Mouse (Mus musculus): ENCODE measurements around the gene Mlh3. TPM values are rescaled to one million over a fixed set of nuclear protein-coding genes. Genes with fewer than 3 reads are reported as not detected.

Gene Mlh3
- polyA plus RNA-seq, 2 experiments: 8.6 to 12.3 TPM

- Histone ChIP-seq H3K4me2 (replicated peaks; ENCODE audit: low read depth, low read length, severe bottlenecking) (no peak overlapping the region), H3K9ac (ENCODE audit: low read depth, low read length, severe bottlenecking) (no peak overlapping the region), H3K9me3 (ENCODE audit: control insufficient read depth, low read length) (no peaks in the 10 kb centered on the region), H3K4me3 (replicated peaks; ENCODE audit: low read length) (no peak overlapping the region), H3K27ac (replicated peaks; ENCODE audit: low read depth, low read length) (no peak overlapping the region), H3K27me3 (ENCODE audit: control insufficient read depth, insufficient read depth, low read length) (no peaks in the 10 kb centered on the region), H3K36me3 (ENCODE audit: control insufficient read depth, insufficient read depth, low read length) (peaks cover 5% of the 10 kb centered on the region; the same call in 1 of the 2 replicates), H3K4me1 (ENCODE audit: control insufficient read depth, insufficient read depth, low read length) (no peaks in the 10 kb centered on the region)
- ATAC-seq (ENCODE audit: low FRiP score, low read depth) (peak; percentile 73), DNase-seq (ENCODE audit: low spot score) (no peak)
- WGBS: 56% methylated on average over 7 of the region's 7 CpGs
- no peak for TF ChIP-seq POLR2A (IDR thresholded peaks at IDR 0.05; ENCODE audit: borderline replicate concordance, extremely low read depth, insufficient read depth, insufficient read length)
Measured at GRCm38 (mm10) chr12:85256074-85256751, 14.2 kb downstream of the Mlh3 start.

- TF ChIP-seq POLR2A (IDR thresholded peaks at IDR 0.05; ENCODE audit: borderline replicate concordance, extremely low read depth, insufficient read depth, insufficient read length): no peak
- no peak overlapping the region for H3K4me3 ChIP-seq (replicated peaks; ENCODE audit: low read length)
- H3K27ac ChIP-seq (replicated peaks; ENCODE audit: low read depth, low read length): no peak overlapping the region
- no peak overlapping the region for H3K4me2 ChIP-seq (replicated peaks; ENCODE audit: low read depth, low read length, severe bottlenecking)
- H3K36me3 ChIP-seq (ENCODE audit: control insufficient read depth, insufficient read depth, low read length): no peaks in the 10 kb centered on the region; the same call in 1 of the 2 replicates
- H3K27me3 ChIP-seq (ENCODE audit: control insufficient read depth, insufficient read depth, low read length): no peaks in the 10 kb centered on the region
- 81% methylated on average over 3 of the region's 3 CpGs for WGBS
- DNase-seq (ENCODE audit: low spot score): no peak
- no peaks in the 10 kb centered on the region for H3K4me1 ChIP-seq (ENCODE audit: control insufficient read depth, insufficient read depth, low read length)
- ATAC-seq (ENCODE audit: low FRiP score, low read depth): no peak
- H3K9me3 ChIP-seq (ENCODE audit: control insufficient read depth, low read length): 0 out of 2 replicates have a peak, but pooled peaks cover 5% of the 10 kb centered on the region
- H3K9ac ChIP-seq (ENCODE audit: low read depth, low read length, severe bottlenecking): no peak overlapping the region
Measured at GRCm38 (mm10) chr12:85252083-85252482, 18.3 kb downstream of the Mlh3 start.

- no peak overlapping the region for H3K4me2 ChIP-seq (replicated peaks; ENCODE audit: low read depth, low read length, severe bottlenecking)
- TF ChIP-seq POLR2A (IDR thresholded peaks at IDR 0.05; ENCODE audit: borderline replicate concordance, extremely low read depth, insufficient read depth, insufficient read length): no peak
- no peak overlapping the region for H3K9ac ChIP-seq (ENCODE audit: low read depth, low read length, severe bottlenecking)
- no peak overlapping the region for H3K4me3 ChIP-seq (replicated peaks; ENCODE audit: low read length)
- ATAC-seq (ENCODE audit: low FRiP score, low read depth): no peak
- 0 out of 2 replicates have a peak, but pooled peaks cover 3% of the 10 kb centered on the region for H3K36me3 ChIP-seq (ENCODE audit: control insufficient read depth, insufficient read depth, low read length)
- H3K4me1 ChIP-seq (ENCODE audit: control insufficient read depth, insufficient read depth, low read length): 0 out of 2 replicates have a peak, but pooled peaks cover 8% of the 10 kb centered on the region
- no peaks in the 10 kb centered on the region for H3K27me3 ChIP-seq (ENCODE audit: control insufficient read depth, insufficient read depth, low read length)
- no peaks in the 10 kb centered on the region for H3K9me3 ChIP-seq (ENCODE audit: control insufficient read depth, low read length)
- no peak for DNase-seq (ENCODE audit: low spot score)
- H3K27ac ChIP-seq (replicated peaks; ENCODE audit: low read depth, low read length): no peak overlapping the region
- 42% methylated on average over 5 of the region's 5 CpGs for WGBS
Measured at GRCm38 (mm10) chr12:85237553-85237952, 32.8 kb downstream of the Mlh3 start.

- H3K9me3 ChIP-seq (ENCODE audit: control insufficient read depth, low read length): no peaks in the 10 kb centered on the region
- no peak for DNase-seq (ENCODE audit: low spot score)
- H3K4me3 ChIP-seq (replicated peaks; ENCODE audit: low read length): no peak overlapping the region
- TF ChIP-seq POLR2A (IDR thresholded peaks at IDR 0.05; ENCODE audit: borderline replicate concordance, extremely low read depth, insufficient read depth, insufficient read length): no peak
- H3K36me3 ChIP-seq (ENCODE audit: control insufficient read depth, insufficient read depth, low read length): 0 out of 2 replicates have a peak, but pooled peaks cover 3% of the 10 kb centered on the region
- no peak overlapping the region for H3K9ac ChIP-seq (ENCODE audit: low read depth, low read length, severe bottlenecking)
- ATAC-seq (ENCODE audit: low FRiP score, low read depth): no peak
- no peak overlapping the region for H3K4me2 ChIP-seq (replicated peaks; ENCODE audit: low read depth, low read length, severe bottlenecking)
- H3K27ac ChIP-seq (replicated peaks; ENCODE audit: low read depth, low read length): no peak overlapping the region
- WGBS: 69% methylated on average over 21 of the region's 21 CpGs
- 0 out of 2 replicates have a peak, but pooled peaks cover 6% of the 10 kb centered on the region for H3K4me1 ChIP-seq (ENCODE audit: control insufficient read depth, insufficient read depth, low read length)
- no peaks in the 10 kb centered on the region for H3K27me3 ChIP-seq (ENCODE audit: control insufficient read depth, insufficient read depth, low read length)
Measured at GRCm38 (mm10) chr12:85233376-85234358, 36.7 kb downstream of the Mlh3 start.

GRCm38 (mm10) chr12:85227876-85228599 is 42.4 kb downstream of the Mlh3 start:
- DNase-seq (ENCODE audit: low spot score) (no peak), ATAC-seq (ENCODE audit: low FRiP score, low read depth) (no peak)
- no peaks in the 10 kb centered on the region for H3K9me3 ChIP-seq (ENCODE audit: control insufficient read depth, low read length)
- H3K36me3 ChIP-seq (ENCODE audit: control insufficient read depth, insufficient read depth, low read length): peaks cover 36% of the 10 kb centered on the region
- 61% methylated on average over 15 of the region's 15 CpGs for WGBS
- H3K9ac ChIP-seq (ENCODE audit: low read depth, low read length, severe bottlenecking): no peak overlapping the region
- TF ChIP-seq POLR2A (IDR thresholded peaks at IDR 0.05; ENCODE audit: borderline replicate concordance, extremely low read depth, insufficient read depth, insufficient read length): no peak
- H3K27ac ChIP-seq (replicated peaks; ENCODE audit: low read depth, low read length): no peak overlapping the region
- no peaks in the 10 kb centered on the region for H3K27me3 ChIP-seq (ENCODE audit: control insufficient read depth, insufficient read depth, low read length)
- H3K4me2 ChIP-seq (replicated peaks; ENCODE audit: low read depth, low read length, severe bottlenecking): no peak overlapping the region
- no peak overlapping the region for H3K4me3 ChIP-seq (replicated peaks; ENCODE audit: low read length)
- H3K4me1 ChIP-seq (ENCODE audit: control insufficient read depth, insufficient read depth, low read length): no peaks in the 10 kb centered on the region
